Mouse (Mus musculus) C2C12 (cell line): ENCODE results near the gene Dyx1c1.

Source experiments
- CTCF ChIP-seq: IDR thresholded peaks from one replicate; pipeline ENCODE4 v1.5.1; 2011; ENCODE audit not compliant: control insufficient read depth, insufficient read depth, insufficient read length
- FOSL1 ChIP-seq: IDR thresholded peaks from one replicate; pipeline ENCODE4 v1.8.0; 2011; ENCODE audit warnings: mild to moderate bottlenecking, low read length; ENCODE audit not compliant: poor library complexity, insufficient read depth, severe bottlenecking
- MAX ChIP-seq: IDR thresholded peaks from one replicate; pipeline ENCODE4 v1.6.1; 2011; ENCODE audit warnings: mild to moderate bottlenecking, control low read depth
- MYOD1 ChIP-seq: IDR thresholded peaks from one replicate; pipeline ENCODE4 v1.6.1; 2011; ENCODE audit warnings: low read depth; ENCODE audit not compliant: control insufficient read depth, insufficient read length
- MYOG ChIP-seq: IDR thresholded peaks from one replicate; pipeline ENCODE4 v1.6.1; 2011; ENCODE audit not compliant: control insufficient read depth, insufficient read length; ENCODE audit errors: extremely low read depth
- USF1 ChIP-seq: IDR thresholded peaks from one replicate; pipeline ENCODE4 v1.6.1; 2011; ENCODE audit warnings: low read depth, mild to moderate bottlenecking, control low read depth, moderate library complexity

DNA sequence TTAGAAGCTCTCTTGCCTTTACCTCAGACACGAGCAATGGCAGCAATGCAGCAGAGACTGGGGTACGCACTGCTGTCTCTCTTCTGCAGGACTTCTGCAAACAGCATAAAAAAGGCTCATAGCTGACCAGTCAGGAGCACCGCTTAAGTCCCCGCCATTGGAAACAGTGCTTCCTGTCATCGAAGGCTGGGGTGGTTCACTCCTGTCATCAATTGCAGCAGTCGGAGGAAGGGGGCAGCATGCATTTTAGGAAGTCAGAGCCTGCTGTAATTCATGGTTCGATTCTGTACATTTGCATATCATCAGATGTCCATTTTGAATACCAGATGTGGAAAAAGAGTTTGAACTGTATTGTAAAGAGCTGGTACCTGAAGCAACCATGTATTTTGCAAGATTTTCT is 42.9 kb upstream of the Dyx1c1 start:
- TF ChIP-seq CTCF (no peak), USF1 (no peak), MYOG (no peak), MYOD1 (no peak), MAX (no peak), FOSL1 (no peak)
